23 mouse cellular contexts compared by ENCODE assay signal in the genomic region with DNA sequence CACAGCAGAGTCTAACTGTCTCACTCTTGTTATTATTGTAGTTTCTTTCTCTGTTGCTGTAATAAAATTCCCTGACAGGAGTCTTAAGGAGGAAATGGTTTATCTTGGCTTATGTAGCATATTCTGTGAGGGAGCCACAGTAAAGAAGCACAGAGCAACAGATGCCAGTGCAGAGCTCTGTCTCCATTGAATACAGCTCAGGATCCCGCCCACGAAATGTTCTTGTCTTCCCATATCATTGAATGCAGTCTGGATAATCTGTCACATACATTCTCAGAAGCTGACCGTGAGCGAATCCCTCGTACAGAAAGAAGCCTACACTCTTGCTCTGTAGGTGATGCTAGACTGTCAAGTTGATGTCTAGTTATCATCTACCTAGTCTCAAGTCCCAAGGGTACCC. TPM values are rescaled to one million over a fixed set of nuclear protein-coding genes. Genes with fewer than 3 reads are reported as not detected.
DNase-seq lines count a peak whose midpoint lies in the region; ATAC-seq and TF ChIP-seq lines count a peak whose summit lies in the region.
"Had no signal": no experiment of that assay in that cellular context is flagged by ENCODE, and none has a peak within 500 bp of the region (broad histone marks: within the 10 kb centered on the region; RNA-seq: fewer than 3 reads in every experiment).

No protein-coding gene starts in this region.

- H3K4me3 ChIP-seq in kidney, postnatal 0 days (replicated peaks; ENCODE audit: low read depth, low read length): no peak overlapping the region
- no peak overlapping the region for H3K4me3 ChIP-seq in kidney, embryonic 14.5 days (ENCODE audit: low read length)
- H3K4me3 ChIP-seq in layer of hippocampus, adult 2 months: no peak overlapping the region
- no peak overlapping the region for H3K4me3 ChIP-seq in left cerebral cortex, adult 2 months
- H3K4me3 ChIP-seq in hindbrain, embryonic 10.5 days: no peak overlapping the region
- H3K4me3 ChIP-seq: forebrain, embryonic 10.5 days; heart, adult 2 months; limb, embryonic 15.5 days; liver, embryonic 15.5 days; midbrain, embryonic 12.5 days had no signal

- H3K4me2 ChIP-seq in kidney, postnatal 0 days (ENCODE audit: low read length): no peak overlapping the region
- H3K4me2 ChIP-seq in kidney, embryonic 14.5 days (replicated peaks; ENCODE audit: low read depth, low read length): no peak overlapping the region
- H3K4me2 ChIP-seq: limb, embryonic 15.5 days; liver, embryonic 15.5 days; midbrain, embryonic 12.5 days had no signal

- H3K36me3 ChIP-seq in kidney, postnatal 0 days (ENCODE audit: insufficient read depth, low read length): peaks cover 57% of the 10 kb centered on the region
- H3K36me3 ChIP-seq in kidney, embryonic 14.5 days (ENCODE audit: control insufficient read depth, insufficient read depth, low read length): peaks cover 82% of the 10 kb centered on the region
- H3K36me3 ChIP-seq in hindbrain, embryonic 10.5 days: peaks cover 97% of the 10 kb centered on the region

- no peaks in the 10 kb centered on the region for H3K27me3 ChIP-seq in kidney, postnatal 0 days (ENCODE audit: insufficient read depth, low read length)
- H3K27me3 ChIP-seq in kidney, embryonic 14.5 days (ENCODE audit: control insufficient read depth, insufficient read depth, low read length): no peaks in the 10 kb centered on the region
- no peaks in the 10 kb centered on the region for H3K27me3 ChIP-seq in hindbrain, embryonic 10.5 days (ENCODE audit: insufficient read depth, poor library complexity, severe bottlenecking)
- H3K27me3 ChIP-seq: CH12.LX; limb, embryonic 15.5 days; liver, embryonic 15.5 days; midbrain, embryonic 12.5 days had no signal

- no peak for ATAC-seq in kidney, postnatal 0 days (replicated peaks; ENCODE audit: low FRiP score, low read depth)
- no peak for ATAC-seq in kidney, embryonic 14.5 days (ENCODE audit: low FRiP score, low TSS enrichment)
- ATAC-seq: forebrain, postnatal 0 days had no signal

- no peaks in the 10 kb centered on the region for H3K9me3 ChIP-seq in kidney, postnatal 0 days (replicated peaks; ENCODE audit: low read length)
- no peaks in the 10 kb centered on the region for H3K9me3 ChIP-seq in kidney, embryonic 14.5 days (ENCODE audit: control insufficient read depth, low read length)
- no peaks in the 10 kb centered on the region for H3K9me3 ChIP-seq in hindbrain, embryonic 10.5 days
- H3K9me3 ChIP-seq: forebrain, embryonic 10.5 days; limb, embryonic 15.5 days; liver, embryonic 15.5 days; midbrain, embryonic 12.5 days had no signal

- no peak for TF ChIP-seq CTCF in kidney, postnatal 0 days (IDR thresholded peaks at IDR 0.05; ENCODE audit: low read depth)
- no peak for TF ChIP-seq CTCF in layer of hippocampus, adult 2 months (conservative IDR thresholded peaks at IDR 0.05)
- no peak for TF ChIP-seq CTCF in left cerebral cortex, adult 2 months (IDR thresholded peaks at IDR 0.05)

- intact Hi-C loops in left cerebral cortex, adult 2 months (cut with DNase I): no loop called here

- H3K4me1 ChIP-seq in kidney, postnatal 0 days (replicated peaks; ENCODE audit: insufficient read depth, low read length): no peaks in the 10 kb centered on the region
- no peaks in the 10 kb centered on the region for H3K4me1 ChIP-seq in kidney, embryonic 14.5 days (ENCODE audit: control insufficient read depth, insufficient read depth, low read length)
- H3K4me1 ChIP-seq in hindbrain, embryonic 10.5 days (replicated peaks): no peaks in the 10 kb centered on the region
- H3K4me1 ChIP-seq: forebrain, embryonic 10.5 days; limb, embryonic 15.5 days; liver, embryonic 15.5 days; midbrain, embryonic 12.5 days had no signal

- DNase-seq in kidney, postnatal 0 days (ENCODE audit: low spot score): peak; percentile 40
- peak in 1 of 2 experiments; percentile 78 for DNase-seq in layer of hippocampus, adult 2 months (ENCODE audit: low spot score in 2 of 2)
- peak in 1 of 2 experiments; percentile 30 for DNase-seq in left cerebral cortex, adult 2 months (ENCODE audit: extremely low spot score in 1 of 2, low spot score in 2 of 2)
- peak; percentile 30 for DNase-seq in right cerebral cortex, postnatal 25 days
- no peak for DNase-seq in hindbrain, embryonic 10.5 days (ENCODE audit: low spot score)
- no peak for DNase-seq in thymus, postnatal 4 days
- DNase-seq: adrenal gland, postnatal 14 days; cerebellum, adult 11 months; cerebellum, postnatal 14 days; embryo, embryonic 11 days; forebrain, postnatal 0 days; gastrocnemius, postnatal 14 days; heart, adult 2 months; heart, postnatal 4 days; kidney, adult 18-20 months; kidney, postnatal 14 days; thymus, postnatal 14 days had no signal

- H3K9ac ChIP-seq in kidney, postnatal 0 days (ENCODE audit: low read depth, low read length): no peak overlapping the region
- no peak overlapping the region for H3K9ac ChIP-seq in kidney, embryonic 14.5 days (ENCODE audit: low read depth, low read length)
- H3K9ac ChIP-seq: forebrain, postnatal 0 days; limb, embryonic 15.5 days; liver, embryonic 15.5 days; midbrain, embryonic 12.5 days had no signal

- no peak overlapping the region for H3K27ac ChIP-seq in kidney, postnatal 0 days
- no peak overlapping the region for H3K27ac ChIP-seq in kidney, embryonic 14.5 days (ENCODE audit: low read depth, low read length)
- H3K27ac ChIP-seq in layer of hippocampus, adult 2 months: peak overlapping the region; percentile 72
- peak overlapping the region; percentile 6; the same call in 1 of the 2 replicates for H3K27ac ChIP-seq in left cerebral cortex, adult 2 months
- H3K27ac ChIP-seq in hindbrain, embryonic 10.5 days: no peak overlapping the region
- H3K27ac ChIP-seq: forebrain, embryonic 10.5 days; heart, adult 2 months; limb, embryonic 15.5 days; liver, embryonic 15.5 days; midbrain, embryonic 12.5 days had no signal

- WGBS in kidney, postnatal 0 days: 85% methylated on average over 5 of the region's 5 CpGs
- WGBS in kidney, embryonic 14.5 days: 83% methylated on average over 5 of the region's 5 CpGs
- 95% methylated on average over 5 of the region's 5 CpGs for WGBS in hindbrain, embryonic 10.5 days

RNA-seq across cellular contexts. Expression of a gene that starts 28.4 kb away (rescaled TPM):
- 13.0 and 15.3 TPM in 2 replicates for polyA plus RNA-seq in kidney, postnatal 0 days (2015; fragmentation: Nextera tagmentation; extraction: Ambion mirVana)
- 25.6 and 41.3 TPM in 2 replicates for polyA plus RNA-seq in kidney, embryonic 14.5 days (2014; fragmentation: Nextera tagmentation; extraction: Ambion mirVana)
- total RNA-seq in layer of hippocampus, adult 2 months (2021): 10 to 100 TPM; 18.8 to 19.6 TPM
- total RNA-seq in left cerebral cortex, adult 2 months (2021): 10 to 100 TPM; 16.1 to 18.1 TPM
- 28.8 and 36.5 TPM in 2 replicates for polyA plus RNA-seq in hindbrain, embryonic 10.5 days (2016; fragmentation: Nextera tagmentation; extraction: Ambion mirVana)

RNA-seq across cellular contexts. Expression of a gene that starts 28.5 kb away (rescaled TPM):
- 27.7 and 28.1 TPM in 2 replicates for polyA plus RNA-seq in kidney, postnatal 0 days (2015; fragmentation: Nextera tagmentation; extraction: Ambion mirVana)
- 24.1 and 42.3 TPM in 2 replicates for polyA plus RNA-seq in kidney, embryonic 14.5 days (2014; fragmentation: Nextera tagmentation; extraction: Ambion mirVana)
- total RNA-seq in layer of hippocampus, adult 2 months (2021): 100 to 1,000 TPM; 106 to 111 TPM
- 100 to 1,000 TPM in 1 of 2 experiments, 10 to 100 TPM in 1; 92.9 to 101 TPM for total RNA-seq in left cerebral cortex, adult 2 months (2021)
- 39.5 and 44.4 TPM in 2 replicates for polyA plus RNA-seq in hindbrain, embryonic 10.5 days (2016; fragmentation: Nextera tagmentation; extraction: Ambion mirVana)

RNA-seq across cellular contexts. Expression of a gene that starts 58.8 kb away (rescaled TPM):
- polyA plus RNA-seq in kidney, postnatal 0 days (2015; fragmentation: Nextera tagmentation; extraction: Ambion mirVana): 153 and 154 TPM in 2 replicates
- 173 and 224 TPM in 2 replicates for polyA plus RNA-seq in kidney, embryonic 14.5 days (2014; fragmentation: Nextera tagmentation; extraction: Ambion mirVana)
- total RNA-seq in layer of hippocampus, adult 2 months (2021): 100 to 1,000 TPM in 1 of 2 experiments, 10 to 100 TPM in 1; 98.7 to 107 TPM
- 10 to 100 TPM; 54.1 to 58.4 TPM for total RNA-seq in left cerebral cortex, adult 2 months (2021)
- 167 and 171 TPM in 2 replicates for polyA plus RNA-seq in hindbrain, embryonic 10.5 days (2016; fragmentation: Nextera tagmentation; extraction: Ambion mirVana)

RNA-seq across cellular contexts. Expression of a gene that starts 59.0 kb away (rescaled TPM):
- 45.9 and 52.2 TPM in 2 replicates for polyA plus RNA-seq in kidney, postnatal 0 days (2015; fragmentation: Nextera tagmentation; extraction: Ambion mirVana)
- polyA plus RNA-seq in kidney, embryonic 14.5 days (2014; fragmentation: Nextera tagmentation; extraction: Ambion mirVana): 36.2 and 40.6 TPM in 2 replicates
- 10 to 100 TPM; 37.6 to 40.7 TPM for total RNA-seq in layer of hippocampus, adult 2 months (2021)
- total RNA-seq in left cerebral cortex, adult 2 months (2021): 10 to 100 TPM; 32.2 to 32.4 TPM
- polyA plus RNA-seq in hindbrain, embryonic 10.5 days (2016; fragmentation: Nextera tagmentation; extraction: Ambion mirVana): 38.6 and 42.3 TPM in 2 replicates

Comparison
In these comparisons a context has a peak if more than half of its experiments do, and no peak if none do; other contexts are left out.
1. DNase-seq: peak in kidney, postnatal 0 days (single experiment) and right cerebral cortex, postnatal 25 days (single experiment); none in hindbrain, embryonic 10.5 days (single experiment) and thymus, postnatal 4 days (single experiment).
2. H3K27ac ChIP-seq: peak in layer of hippocampus, adult 2 months (single experiment) and left cerebral cortex, adult 2 months (single experiment); none in kidney, postnatal 0 days (single experiment), kidney, embryonic 14.5 days (single experiment) and hindbrain, embryonic 10.5 days (single experiment).